Mouse (Mus musculus) hindbrain, embryonic 13.5 days (tissue): ENCODE measurements around the gene Gm28372. TPM values are rescaled to one million over a fixed set of nuclear protein-coding genes. Genes with fewer than 3 reads are reported as not detected.

Experiments used
- ATAC-seq: fragments of 200-750 bp; cut with Nextera tagmentation; 2 replicates; pipeline ENCODE4 v1.8.0; 2017; ENCODE audit warnings: moderate TSS enrichment; ENCODE audit not compliant: low FRiP score
- H3K27ac ChIP-seq: fragments of 300-500 bp; sonication (generic); 2 replicates; pipeline ENCODE4 v1.5.1; 2015; ENCODE audit warnings: inconsistent platforms, mild to moderate bottlenecking, moderate library complexity
- H3K27me3 ChIP-seq: fragments of 300-500 bp; sonication (generic); 2 replicates; pipeline ENCODE4 v1.6.1; 2015; ENCODE audit warnings: mild to moderate bottlenecking, inconsistent platforms
- H3K36me3 ChIP-seq: fragments of 300-500 bp; sonication (generic); 2 replicates; pipeline ENCODE4 v1.6.1; 2015; ENCODE audit warnings: mild to moderate bottlenecking, inconsistent platforms
- H3K4me1 ChIP-seq: fragments of 300-500 bp; sonication (generic); replicated peaks from 2 replicates; pipeline ENCODE4 v1.6.1; 2015; ENCODE audit warnings: inconsistent platforms
- H3K4me2 ChIP-seq: fragments of 300-500 bp; sonication (generic); 2 replicates; pipeline ENCODE4 v1.6.1; 2015; ENCODE audit warnings: inconsistent platforms, mild to moderate bottlenecking, moderate library complexity
- H3K4me3 ChIP-seq: fragments of 300-500 bp; sonication (generic); 2 replicates; pipeline ENCODE4 v1.5.1; 2015; ENCODE audit warnings: mild to moderate bottlenecking, inconsistent platforms
- H3K9ac ChIP-seq: fragments of 300-500 bp; sonication (generic); 2 replicates; pipeline ENCODE4 v1.6.1; 2015; ENCODE audit warnings: mild to moderate bottlenecking, inconsistent platforms
- H3K9me3 ChIP-seq: fragments of 300-500 bp; sonication (generic); 2 replicates; pipeline ENCODE4 v1.6.1; 2016; ENCODE audit warnings: inconsistent platforms
- WGBS: fragments of 180-500 bp; shearing (Covaris S2); methylation state at CpG from one replicate; pipeline ENCODE4 v1.1.7; 2015; 5-methylcytosine and 5-hydroxymethylcytosine counted together
- polyA plus RNA-seq: library from polyadenylated mRNA; unstranded; fragments of >200 nt; fragmentation: Nextera tagmentation; extraction: Ambion mirVana; gene quantifications from 2 replicates; pipeline ENCODE4 v1.2.1, GENCODE M21; 2015

Gene Gm28372
- polyA plus RNA-seq, 1 experiment from 2014 or later: not detected

GRCm38 (mm10) chr2:130390993-130391625, 13.9 kb upstream of the Gm28372 start:
- H3K4me1 ChIP-seq: no peaks in the 10 kb centered on the region
- H3K36me3 ChIP-seq: peaks cover 28% of the 10 kb centered on the region
- H3K4me2 ChIP-seq: no peak overlapping the region
- H3K9me3 ChIP-seq: no peaks in the 10 kb centered on the region
- peaks cover 4% of the 10 kb centered on the region; the same call in 1 of the 2 replicates for H3K27me3 ChIP-seq
- no peak overlapping the region for H3K9ac ChIP-seq
- WGBS: 84% methylated on average over 11 of the region's 11 CpGs
- H3K27ac ChIP-seq: no peak overlapping the region
- no peak for ATAC-seq
- H3K4me3 ChIP-seq: no peak overlapping the region

- Histone ChIP-seq H3K27ac (no peak overlapping the region), H3K27me3 (peaks cover 4% of the 10 kb centered on the region), H3K9ac (no peak overlapping the region), H3K4me1 (peaks cover 16% of the 10 kb centered on the region), H3K9me3 (no peaks in the 10 kb centered on the region), H3K4me3 (no peak overlapping the region), H3K36me3 (peaks cover 28% of the 10 kb centered on the region), H3K4me2 (no peak overlapping the region)
- 84% methylated on average over 3 of the region's 3 CpGs for WGBS
- ATAC-seq: no peak
Measured at GRCm38 (mm10) chr2:130392836-130393235, 12.2 kb upstream of the Gm28372 start.

GRCm38 (mm10) chr2:130395696-130396095, 9.3 kb upstream of the Gm28372 start:
- 97% methylated on average over 11 of the region's 11 CpGs for WGBS
- Histone ChIP-seq H3K4me1 (peaks cover 20% of the 10 kb centered on the region), H3K36me3 (peaks cover 24% of the 10 kb centered on the region), H3K27ac (no peak overlapping the region), H3K4me2 (no peak overlapping the region), H3K9ac (no peak overlapping the region), H3K4me3 (no peak overlapping the region), H3K9me3 (no peaks in the 10 kb centered on the region), H3K27me3 (peaks cover 18% of the 10 kb centered on the region)
- no peak for ATAC-seq

DNA sequence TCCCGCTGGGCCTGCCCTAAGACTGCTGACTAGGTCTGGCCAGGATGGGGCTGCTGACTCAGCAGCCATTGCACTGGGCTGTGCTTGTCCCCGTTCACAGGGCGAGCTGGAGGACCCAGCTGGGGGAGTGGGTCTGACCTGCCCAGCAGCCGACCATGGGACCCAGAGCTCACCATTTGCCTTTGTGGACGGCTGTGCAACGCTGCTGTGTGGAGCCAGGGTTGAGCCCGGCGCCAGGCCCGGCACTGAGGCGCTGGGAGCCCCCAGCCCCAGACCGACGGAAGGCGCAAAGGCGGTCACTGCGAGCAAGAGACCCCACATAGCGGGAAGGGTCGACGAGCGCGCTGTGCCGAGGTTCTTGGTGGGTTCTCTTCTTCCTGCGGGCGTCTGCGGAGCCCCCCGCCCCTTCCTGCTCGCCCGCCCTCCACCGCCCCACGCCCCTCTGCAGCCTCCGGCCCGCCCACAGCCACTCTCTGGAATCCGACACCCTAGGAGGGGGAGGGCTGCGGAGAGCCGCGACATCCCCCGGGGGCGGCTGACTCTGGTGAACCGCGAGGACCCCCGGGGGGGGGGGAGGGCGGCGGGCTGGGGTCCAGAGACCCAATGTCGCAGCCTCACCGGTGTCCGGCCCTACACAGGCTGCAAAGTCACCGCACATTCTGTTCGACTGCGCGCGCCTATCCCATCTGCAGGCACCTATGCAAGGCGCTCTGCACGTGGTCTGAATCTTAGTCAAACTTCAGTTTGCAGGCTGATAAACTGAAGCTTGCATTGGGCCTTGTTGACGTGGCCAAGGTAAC, 7.7 kb upstream of the Gm28372 start, which contains the start of gene Cpxm1:
Gene Cpxm1 (minus strand): TSS at position 389 of the 800 bp plus-strand sequence.
- under 1% methylated on average over 35 of the region's 53 CpGs for WGBS
- Histone ChIP-seq H3K36me3 (peaks cover 18% of the 10 kb centered on the region), H3K9me3 (no peaks in the 10 kb centered on the region), H3K27me3 (peaks cover 18% of the 10 kb centered on the region), H3K4me1 (peaks cover 20% of the 10 kb centered on the region), H3K27ac (peak within 1 kb of the TSS; percentile 23; the same call in 1 of the 2 replicates), H3K4me2 (peak within 1 kb of the TSS; percentile 90), H3K4me3 (peak within 1 kb of the TSS; percentile 53), H3K9ac (peak within 1 kb of the TSS; percentile 79)
- ATAC-seq: peak; percentile 90

GRCm38 (mm10) chr2:130398091-130398490, 6.9 kb upstream of the Gm28372 start:
- H3K36me3 ChIP-seq: peaks cover 15% of the 10 kb centered on the region
- 15% methylated on average over 14 of the region's 14 CpGs for WGBS
- no peaks in the 10 kb centered on the region for H3K9me3 ChIP-seq
- H3K4me2 ChIP-seq: peak overlapping the region; percentile 90
- peak overlapping the region; percentile 53 for H3K4me3 ChIP-seq
- peaks cover 22% of the 10 kb centered on the region for H3K27me3 ChIP-seq
- H3K27ac ChIP-seq: no peak overlapping the region
- peaks cover 20% of the 10 kb centered on the region for H3K4me1 ChIP-seq
- ATAC-seq: no peak
- peak overlapping the region; percentile 79; the same call in 1 of the 2 replicates for H3K9ac ChIP-seq

GRCm38 (mm10) chr2:130400046-130400445, 5.0 kb upstream of the Gm28372 start:
- H3K27me3 ChIP-seq: peaks cover 22% of the 10 kb centered on the region
- peaks cover 20% of the 10 kb centered on the region for H3K4me1 ChIP-seq
- no peak overlapping the region for H3K4me3 ChIP-seq
- H3K9me3 ChIP-seq: no peaks in the 10 kb centered on the region
- ATAC-seq: no peak
- no peak overlapping the region for H3K27ac ChIP-seq
- H3K36me3 ChIP-seq: 0 out of 2 replicates have a peak, but pooled peaks cover 4% of the 10 kb centered on the region
- no peak overlapping the region for H3K4me2 ChIP-seq
- WGBS: 92% methylated on average over 1 of the region's 1 CpGs
- H3K9ac ChIP-seq: no peak overlapping the region

DNA sequence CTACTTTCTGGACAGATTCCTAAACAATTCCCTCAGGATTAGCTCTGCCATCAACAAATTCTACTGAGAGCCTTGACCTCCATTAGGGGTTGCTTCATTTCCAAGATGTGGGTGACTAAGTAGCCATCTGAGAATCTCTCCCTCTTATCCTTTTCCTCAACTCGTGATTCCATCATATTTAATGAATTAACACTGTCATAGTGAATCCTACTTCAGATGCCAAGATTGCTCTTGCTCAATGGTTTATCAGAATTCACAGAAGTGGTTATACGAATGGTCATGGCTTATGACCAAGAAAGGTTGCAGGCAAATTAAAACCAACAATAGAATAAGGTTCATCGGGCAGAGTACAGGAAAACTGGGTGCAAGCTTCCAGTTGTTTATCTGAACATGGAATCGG, 3.1 kb upstream of the Gm28372 start:
- peaks cover 14% of the 10 kb centered on the region for H3K4me1 ChIP-seq
- 86% methylated on average over 4 of the region's 4 CpGs for WGBS
- no peak overlapping the region for H3K4me3 ChIP-seq
- H3K9me3 ChIP-seq: no peaks in the 10 kb centered on the region
- H3K27ac ChIP-seq: no peak overlapping the region
- H3K9ac ChIP-seq: no peak overlapping the region
- H3K27me3 ChIP-seq: peaks cover 22% of the 10 kb centered on the region
- no peak overlapping the region for H3K4me2 ChIP-seq
- no peak for ATAC-seq
- no peaks in the 10 kb centered on the region for H3K36me3 ChIP-seq

DNA sequence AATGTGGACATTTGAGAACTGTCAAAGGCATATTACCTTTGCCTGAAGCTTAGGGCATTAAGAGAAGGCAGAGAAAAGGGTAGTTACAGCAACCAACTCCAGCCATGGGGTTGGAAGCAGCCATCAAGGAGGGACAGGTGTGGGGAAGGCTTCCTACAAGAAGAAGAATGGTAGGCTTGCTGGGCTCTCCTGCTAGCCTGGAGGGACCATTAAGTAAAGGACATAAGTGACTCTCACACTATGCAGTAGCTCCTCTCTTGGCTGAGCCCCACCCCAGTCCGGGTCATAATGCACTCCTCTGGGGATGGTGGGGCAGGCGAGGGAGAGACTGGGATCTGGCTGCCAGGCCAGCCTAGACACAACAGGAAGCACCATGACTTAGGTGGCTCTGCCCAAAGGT, 1.1 kb downstream of the Gm28372 start, which contains the start of gene Tmem239:
Gene Tmem239 (plus strand): TSS at position 301 of the 400 bp plus-strand sequence.
- Histone ChIP-seq H3K4me2 (no peak within 1 kb of the TSS), H3K27me3 (peaks cover 4% of the 10 kb centered on the region; the same call in 1 of the 2 replicates), H3K4me1 (peaks cover 5% of the 10 kb centered on the region; the same call in 1 of the 2 replicates), H3K36me3 (no peaks in the 10 kb centered on the region), H3K27ac (no peak within 1 kb of the TSS), H3K9ac (no peak within 1 kb of the TSS), H3K9me3 (no peaks in the 10 kb centered on the region), H3K4me3 (no peak within 1 kb of the TSS)
- ATAC-seq: no peak
- WGBS: 92% methylated on average over 2 of the region's 2 CpGs

GRCm38 (mm10) chr2:130408194-130408593, 3.2 kb downstream of the Gm28372 start:
- 0 out of 2 replicates have a peak, but pooled peaks have one; percentile 13 for ATAC-seq
- 22% methylated on average over 6 of the region's 6 CpGs for WGBS
- H3K4me2 ChIP-seq: no peak overlapping the region

DNA sequence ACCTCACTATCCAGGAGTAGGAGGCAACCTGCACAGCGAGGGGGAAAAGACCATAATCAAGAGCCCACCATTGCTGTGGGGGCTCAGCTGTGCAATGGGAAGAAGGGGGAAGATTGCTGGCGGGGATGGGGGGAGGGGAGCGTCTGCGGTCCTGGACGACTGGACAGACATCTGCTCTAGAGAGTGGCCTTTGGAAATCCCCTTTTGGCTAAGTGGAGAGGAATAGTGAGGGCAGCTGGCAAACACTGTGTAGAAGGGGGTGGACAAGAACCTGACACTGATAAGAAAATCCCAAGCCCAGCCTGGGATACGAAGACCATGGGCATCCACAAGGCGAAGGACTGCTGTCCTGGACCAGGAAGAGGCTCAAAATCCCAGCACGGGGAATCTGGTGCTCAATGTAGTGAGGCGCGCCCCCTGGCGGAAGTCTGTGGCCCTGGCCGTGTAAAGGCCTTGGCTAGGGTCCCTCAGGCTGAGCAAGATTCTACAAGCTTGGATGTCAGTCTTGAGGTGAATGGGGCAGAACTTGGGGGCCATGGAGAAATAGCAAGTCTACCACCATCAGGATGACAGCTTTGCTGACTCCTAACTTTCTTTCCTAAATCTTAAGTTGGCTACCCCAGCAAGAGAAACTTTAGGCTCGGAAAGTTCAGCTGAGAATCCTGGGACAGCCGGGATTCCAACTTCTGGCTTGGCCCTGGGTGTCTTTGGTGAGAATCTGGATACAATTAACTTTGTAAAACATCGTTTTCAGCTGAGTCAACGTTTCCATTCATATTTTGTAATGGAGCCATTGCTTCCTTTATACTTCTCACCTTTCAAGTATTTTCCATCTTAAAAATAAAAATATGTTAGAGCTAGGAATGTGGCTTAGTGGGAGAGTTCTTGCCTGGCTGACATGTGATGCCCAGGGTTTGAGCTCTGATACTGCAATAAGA, 6.8 kb downstream of the Gm28372 start:
- Histone ChIP-seq H3K27ac (no peak overlapping the region), H3K4me3 (no peak overlapping the region), H3K9ac (no peak overlapping the region), H3K9me3 (no peaks in the 10 kb centered on the region), H3K4me1 (peaks cover 10% of the 10 kb centered on the region), H3K36me3 (no peaks in the 10 kb centered on the region), H3K4me2 (0 out of 2 replicates have a peak overlapping the region, but pooled peaks have one; percentile 17), H3K27me3 (no peaks in the 10 kb centered on the region)
- peak; percentile 73 for ATAC-seq
- 38% methylated on average over 16 of the region's 16 CpGs for WGBS

More at GRCm38 (mm10) chr2:130408194-130408593, 3.2 kb downstream of the Gm28372 start:
- H3K9me3 ChIP-seq: no peaks in the 10 kb centered on the region
- no peak overlapping the region for H3K9ac ChIP-seq
- H3K27ac ChIP-seq: no peak overlapping the region
- no peaks in the 10 kb centered on the region for H3K27me3 ChIP-seq
- H3K4me1 ChIP-seq: peaks cover 10% of the 10 kb centered on the region
- no peak overlapping the region for H3K4me3 ChIP-seq
- no peaks in the 10 kb centered on the region for H3K36me3 ChIP-seq

DNA sequence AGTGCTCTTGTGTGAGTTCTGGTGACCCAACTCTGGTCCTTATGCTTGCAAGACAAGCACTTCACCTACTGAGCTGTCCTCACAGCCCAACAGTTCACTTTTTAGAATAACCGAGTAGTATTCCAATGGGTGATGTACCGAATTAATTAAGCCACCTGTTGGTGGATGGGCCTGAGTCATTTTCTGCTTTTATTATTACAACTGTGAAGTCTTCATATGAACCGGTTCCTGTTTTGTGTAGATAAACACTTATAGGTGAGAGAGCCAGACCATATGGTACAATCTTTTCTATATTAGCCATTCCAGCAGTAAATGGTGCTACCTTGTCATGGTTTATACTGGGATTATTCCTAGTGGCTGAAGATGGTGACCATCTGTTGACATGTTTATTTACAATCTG, 7.7 kb downstream of the Gm28372 start:
- no peaks in the 10 kb centered on the region for H3K27me3 ChIP-seq
- H3K4me2 ChIP-seq: no peak overlapping the region
- H3K36me3 ChIP-seq: no peaks in the 10 kb centered on the region
- peaks cover 10% of the 10 kb centered on the region for H3K4me1 ChIP-seq
- H3K27ac ChIP-seq: no peak overlapping the region
- 87% methylated on average over 3 of the region's 3 CpGs for WGBS
- ATAC-seq: no peak
- H3K9ac ChIP-seq: no peak overlapping the region
- no peaks in the 10 kb centered on the region for H3K9me3 ChIP-seq
- no peak overlapping the region for H3K4me3 ChIP-seq
